Mouse (Mus musculus): ENCODE results near the gene A530016L24Rik.

DNA sequence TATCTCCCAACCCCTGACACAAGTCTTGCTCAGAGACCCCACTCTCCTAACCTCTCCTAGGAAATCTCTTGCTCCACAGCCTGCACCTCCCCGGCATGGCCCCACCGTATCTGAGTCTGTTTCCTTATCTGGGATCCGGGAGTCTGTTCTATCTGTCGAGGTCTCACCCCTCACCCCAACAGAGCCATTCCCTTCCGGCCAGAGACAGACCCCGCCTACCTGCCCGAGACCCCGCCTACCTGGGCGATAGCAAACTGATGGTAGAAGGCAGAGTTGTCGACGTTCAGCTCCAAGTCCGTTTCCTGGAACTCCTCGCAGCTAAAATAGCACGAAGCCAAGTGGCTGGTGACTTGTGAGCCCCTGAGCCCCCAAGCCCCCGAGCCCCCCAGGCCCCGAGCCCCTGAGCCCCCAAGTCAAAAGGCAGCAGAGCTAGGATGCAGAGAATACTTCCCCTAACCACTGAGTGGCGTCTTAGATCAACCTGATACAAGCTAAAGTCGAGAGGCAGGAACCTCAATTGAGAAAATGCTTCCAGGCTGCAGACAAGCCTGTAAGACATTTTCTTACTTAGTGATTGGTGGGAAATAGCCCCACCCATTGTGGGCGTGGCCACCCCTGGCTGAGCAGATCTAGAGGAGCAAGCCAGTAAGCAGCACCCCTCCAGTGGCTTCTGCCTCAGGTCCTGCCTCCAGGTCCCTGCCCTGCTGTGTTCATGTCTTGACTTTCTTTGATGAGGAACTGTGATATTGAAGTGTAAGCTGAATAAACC is 13.9 kb downstream of the A530016L24Rik start:
- TF ChIP-seq EP300 (IDR thresholded peaks at IDR 0.05; ENCODE audit: insufficient read depth, low read depth, low read length) (no peak), POLR2A (IDR thresholded peaks at IDR 0.05; ENCODE audit: insufficient read depth, low read depth, low read length) (no peak)

Measured in heart, adult 2 months (tissue).